Mouse (Mus musculus): ENCODE measurements at regions not wholly inside any gene's neighbourhood (a gene's known extent, or its start where the extent isn't known, plus 50 kb on each side); places are given as distances from the start of the nearest gene placed in this dataset.

GRCm38 (mm10) chr7:137868501-137868900 lies 431.1 kb downstream of the Glrx3 start:
- ATAC-seq (ENCODE audit: low FRiP score, low TSS enrichment) (no peak), DNase-seq (ENCODE audit: low spot score) (no peak)
- H3K4me2 ChIP-seq (replicated peaks; ENCODE audit: low read depth) = no peak overlapping the region
- H3K4me3 ChIP-seq (ENCODE audit: low read depth, low read length) = no peak overlapping the region
- H3K36me3 ChIP-seq (ENCODE audit: control insufficient read depth, insufficient read depth, low read length) = no peaks in the 10 kb centered on the region
- 81% methylated on average over 3 of the region's 3 CpGs for WGBS
- no peaks in the 10 kb centered on the region for H3K27me3 ChIP-seq (ENCODE audit: control insufficient read depth, insufficient read depth, low read length)
- TF ChIP-seq CTCF (IDR thresholded peaks at IDR 0.05; ENCODE audit: low read depth) = no peak
- no peak overlapping the region for H3K27ac ChIP-seq (replicated peaks)
- no peak overlapping the region for H3K9ac ChIP-seq (ENCODE audit: low read length)
- no peaks in the 10 kb centered on the region for H3K4me1 ChIP-seq (replicated peaks; ENCODE audit: control insufficient read depth, insufficient read depth)
- no peaks in the 10 kb centered on the region for H3K9me3 ChIP-seq (ENCODE audit: control insufficient read depth, low read length)

DNA sequence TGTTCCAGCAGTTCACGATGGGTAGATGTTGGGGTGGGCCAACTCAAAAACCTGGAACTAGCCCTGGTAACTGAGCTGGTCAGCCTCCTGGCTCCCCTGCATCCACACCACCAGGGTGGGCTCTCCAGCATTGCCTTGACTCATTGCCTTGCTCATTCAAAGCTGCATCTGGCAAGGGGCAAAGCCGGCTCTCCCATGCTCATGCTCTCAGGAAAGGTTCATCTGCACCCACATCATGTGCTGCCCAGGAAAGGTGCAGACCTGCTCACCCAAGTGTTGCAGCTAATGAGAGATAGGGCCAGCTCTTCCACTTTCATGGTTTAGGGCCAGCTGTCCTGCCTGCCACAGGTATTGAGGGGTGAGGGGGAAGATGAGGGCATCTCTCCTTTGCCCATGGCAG lies 437.9 kb downstream of the Glrx3 start:
- no peaks in the 10 kb centered on the region for H3K4me1 ChIP-seq (replicated peaks; ENCODE audit: control insufficient read depth, insufficient read depth)
- no peaks in the 10 kb centered on the region for H3K27me3 ChIP-seq (ENCODE audit: control insufficient read depth, insufficient read depth, low read length)
- no peaks in the 10 kb centered on the region for H3K36me3 ChIP-seq (ENCODE audit: control insufficient read depth, insufficient read depth, low read length)
- ATAC-seq (ENCODE audit: low FRiP score, low TSS enrichment) = no peak
- H3K9me3 ChIP-seq (ENCODE audit: control insufficient read depth, low read length) = no peaks in the 10 kb centered on the region
- H3K4me3 ChIP-seq (ENCODE audit: low read depth, low read length) = no peak overlapping the region
- no peak for DNase-seq (ENCODE audit: low spot score)
- H3K27ac ChIP-seq (replicated peaks) = no peak overlapping the region
- no peak overlapping the region for H3K4me2 ChIP-seq (replicated peaks; ENCODE audit: low read depth)
- H3K9ac ChIP-seq (ENCODE audit: low read length) = no peak overlapping the region
- TF ChIP-seq CTCF (IDR thresholded peaks at IDR 0.05; ENCODE audit: low read depth) (no peak), EP300 (optimal IDR thresholded peaks at IDR 0.05) (no peak)
- WGBS = 78% methylated on average over 2 of the region's 2 CpGs

DNA sequence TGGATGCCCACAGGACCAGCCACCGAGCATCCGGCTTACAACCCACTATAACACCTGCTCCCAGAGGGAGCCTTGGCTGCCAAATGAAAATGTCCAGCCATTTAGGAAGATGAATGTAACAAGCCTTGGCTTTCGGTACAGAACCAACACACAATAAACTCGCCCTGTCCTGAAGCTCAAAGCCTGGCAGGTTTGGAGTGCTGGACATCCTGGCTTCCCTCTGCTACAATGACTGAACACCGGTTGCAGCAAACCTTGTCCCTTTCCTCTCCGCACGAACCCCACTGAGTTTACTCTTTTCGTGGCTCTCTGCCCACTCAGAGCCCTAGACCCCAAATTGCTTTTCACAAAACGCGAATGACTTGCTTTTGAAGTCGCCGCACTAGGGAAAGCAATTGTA lies 441.9 kb downstream of the Glrx3 start:
- DNase-seq (ENCODE audit: low spot score) (no peak), ATAC-seq (ENCODE audit: low FRiP score, low TSS enrichment) (no peak)
- H3K4me2 ChIP-seq (replicated peaks; ENCODE audit: low read depth) = no peak overlapping the region
- H3K27ac ChIP-seq (replicated peaks) = no peak overlapping the region
- no peaks in the 10 kb centered on the region for H3K36me3 ChIP-seq (ENCODE audit: control insufficient read depth, insufficient read depth, low read length)
- TF ChIP-seq EP300 (optimal IDR thresholded peaks at IDR 0.05) (no peak), CTCF (IDR thresholded peaks at IDR 0.05; ENCODE audit: low read depth) (no peak)
- H3K27me3 ChIP-seq (ENCODE audit: control insufficient read depth, insufficient read depth, low read length) = no peaks in the 10 kb centered on the region
- H3K9me3 ChIP-seq (ENCODE audit: control insufficient read depth, low read length) = no peaks in the 10 kb centered on the region
- WGBS = 79% methylated on average over 12 of the region's 12 CpGs
- H3K4me1 ChIP-seq (replicated peaks; ENCODE audit: control insufficient read depth, insufficient read depth) = no peaks in the 10 kb centered on the region
- H3K4me3 ChIP-seq (ENCODE audit: low read depth, low read length) = no peak overlapping the region
- no peak overlapping the region for H3K9ac ChIP-seq (ENCODE audit: low read length)

DNA sequence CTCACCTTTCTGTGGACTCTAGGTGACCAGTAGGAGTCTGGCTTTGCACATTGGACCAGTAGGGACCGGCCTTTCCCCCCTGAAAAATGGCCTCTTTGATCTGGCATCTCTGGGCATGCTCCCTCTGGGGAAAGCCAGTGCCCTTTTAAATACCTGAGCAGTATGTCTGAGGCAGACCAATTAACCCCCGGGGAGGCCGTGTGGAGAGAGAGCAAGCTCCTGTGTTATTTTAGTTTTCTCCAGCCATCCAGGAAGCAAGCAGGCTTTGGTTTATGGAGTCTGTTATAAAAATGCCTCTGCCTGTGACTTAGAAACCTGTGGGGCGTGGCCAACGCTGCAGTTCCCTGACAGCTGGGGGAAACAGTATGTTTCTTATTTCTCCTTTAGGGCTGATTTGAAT lies 445.5 kb downstream of the Glrx3 start:
- WGBS = 42% methylated on average over 5 of the region's 5 CpGs
- H3K9ac ChIP-seq (ENCODE audit: low read length) = no peak overlapping the region
- no peak overlapping the region for H3K4me2 ChIP-seq (replicated peaks; ENCODE audit: low read depth)
- no peaks in the 10 kb centered on the region for H3K27me3 ChIP-seq (ENCODE audit: control insufficient read depth, insufficient read depth, low read length)
- no peaks in the 10 kb centered on the region for H3K4me1 ChIP-seq (replicated peaks; ENCODE audit: control insufficient read depth, insufficient read depth)
- H3K9me3 ChIP-seq (ENCODE audit: control insufficient read depth, low read length) = no peaks in the 10 kb centered on the region
- H3K4me3 ChIP-seq (ENCODE audit: low read depth, low read length) = no peak overlapping the region
- H3K27ac ChIP-seq (replicated peaks) = no peak overlapping the region
- DNase-seq (ENCODE audit: low spot score) (no peak), ATAC-seq (ENCODE audit: low FRiP score, low TSS enrichment) (no peak)
- TF ChIP-seq EP300 (optimal IDR thresholded peaks at IDR 0.05) (no peak), CTCF (IDR thresholded peaks at IDR 0.05; ENCODE audit: low read depth) (no peak)
- H3K36me3 ChIP-seq (ENCODE audit: control insufficient read depth, insufficient read depth, low read length) = no peaks in the 10 kb centered on the region

GRCm38 (mm10) chr7:137883701-137884100 lies 446.3 kb downstream of the Glrx3 start:
- DNase-seq (ENCODE audit: low spot score) = no peak

DNA sequence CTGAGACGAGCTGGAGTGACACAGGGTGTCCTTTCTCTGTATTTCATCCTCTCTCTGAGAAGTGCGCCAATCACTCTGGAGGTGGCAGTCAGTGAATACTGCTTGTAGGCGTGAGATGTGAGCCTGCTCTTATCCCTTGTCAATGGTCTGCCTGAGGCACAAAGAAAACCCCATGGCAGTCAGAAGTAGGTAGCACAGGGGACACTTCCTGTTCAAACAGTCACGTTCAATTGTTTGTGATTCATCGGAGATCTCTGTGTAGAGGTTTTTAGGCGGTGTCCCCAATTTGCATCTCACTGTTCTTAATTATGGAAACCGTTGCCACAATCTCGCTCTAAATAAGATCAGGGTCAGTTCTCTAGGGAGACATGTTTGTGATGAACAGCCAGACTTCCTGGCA lies 447.7 kb downstream of the Glrx3 start:
- Histone ChIP-seq H3K4me2 (replicated peaks; ENCODE audit: low read depth) (no peak overlapping the region), H3K27me3 (ENCODE audit: control insufficient read depth, insufficient read depth, low read length) (no peaks in the 10 kb centered on the region), H3K4me3 (ENCODE audit: low read depth, low read length) (no peak overlapping the region), H3K9me3 (ENCODE audit: control insufficient read depth, low read length) (no peaks in the 10 kb centered on the region), H3K4me1 (replicated peaks; ENCODE audit: control insufficient read depth, insufficient read depth) (no peaks in the 10 kb centered on the region), H3K27ac (replicated peaks) (no peak overlapping the region), H3K36me3 (ENCODE audit: control insufficient read depth, insufficient read depth, low read length) (no peaks in the 10 kb centered on the region), H3K9ac (ENCODE audit: low read length) (no peak overlapping the region)
- 70% methylated on average over 8 of the region's 8 CpGs for WGBS
- ATAC-seq (ENCODE audit: low FRiP score, low TSS enrichment) (no peak), DNase-seq (ENCODE audit: low spot score) (no peak)
- TF ChIP-seq CTCF (IDR thresholded peaks at IDR 0.05; ENCODE audit: low read depth) (no peak), EP300 (optimal IDR thresholded peaks at IDR 0.05) (no peak)

More at GRCm38 (mm10) chr7:137883701-137884100, 446.3 kb downstream of the Glrx3 start:
- no peak overlapping the region for H3K9ac ChIP-seq (ENCODE audit: low read length)
- 59% methylated on average over 4 of the region's 4 CpGs for WGBS
- no peak overlapping the region for H3K4me3 ChIP-seq (ENCODE audit: low read depth, low read length)
- no peaks in the 10 kb centered on the region for H3K36me3 ChIP-seq (ENCODE audit: control insufficient read depth, insufficient read depth, low read length)
- no peak for ATAC-seq (ENCODE audit: low FRiP score, low TSS enrichment)
- H3K9me3 ChIP-seq (ENCODE audit: control insufficient read depth, low read length) = no peaks in the 10 kb centered on the region
- TF ChIP-seq EP300 (optimal IDR thresholded peaks at IDR 0.05) = no peak
- no peak for TF ChIP-seq CTCF (IDR thresholded peaks at IDR 0.05; ENCODE audit: low read depth)
- no peak overlapping the region for H3K27ac ChIP-seq (replicated peaks)
- no peaks in the 10 kb centered on the region for H3K27me3 ChIP-seq (ENCODE audit: control insufficient read depth, insufficient read depth, low read length)
- no peaks in the 10 kb centered on the region for H3K4me1 ChIP-seq (replicated peaks; ENCODE audit: control insufficient read depth, insufficient read depth)
- no peak overlapping the region for H3K4me2 ChIP-seq (replicated peaks; ENCODE audit: low read depth)

Data from stomach, postnatal 0 days (tissue).